Mouse (Mus musculus) olfactory bulb, adult 2 months (tissue): ENCODE results near the gene Zfp524.

Experiments used
- CTCF ChIP-seq: fragments of 200-500 bp; IDR thresholded peaks from 2 replicates; pipeline ENCODE4 v1.5.1; 2012; ENCODE audit warnings: low read depth, mild to moderate bottlenecking, low read length, moderate library complexity; ENCODE audit not compliant: insufficient read depth
- POLR2A ChIP-seq: fragments of 200-500 bp; IDR thresholded peaks from 2 replicates; pipeline ENCODE4 v1.6.1; 2012; ENCODE audit warnings: mild to moderate bottlenecking, low read depth, low read length, moderate library complexity; ENCODE audit not compliant: insufficient read depth

- TF ChIP-seq CTCF (no peak), POLR2A (no peak)
Observed at GRCm38 (mm10) chr7:5037026-5037425, 22.8 kb downstream of the Zfp524 start.
